Mouse (Mus musculus) myocyte (in vitro differentiated cells): ENCODE data around the gene Gm7534. TPM values are rescaled to one million over a fixed set of nuclear protein-coding genes. Genes with fewer than 3 reads are reported as not detected.

ENCODE experiments used
- H3K27me3 ChIP-seq: one replicate; pipeline ENCODE4 v1.6.1; 2011; ENCODE audit not compliant: control insufficient read depth, insufficient read depth, insufficient read length
- H3K36me3 ChIP-seq: one replicate; pipeline ENCODE4 v1.6.1; 2011; ENCODE audit not compliant: control insufficient read depth, insufficient read depth
- H3K4me2 ChIP-seq: one replicate; pipeline ENCODE4 v1.6.1; 2011; ENCODE audit warnings: low read depth, control low read depth
- H3K4me3 ChIP-seq: one replicate; pipeline ENCODE4 v1.5.1; 2011; ENCODE audit warnings: mild to moderate bottlenecking, control low read depth, moderate library complexity
- H3K79me2 ChIP-seq: one replicate; pipeline ENCODE4 v1.6.1; 2011; ENCODE audit not compliant: control insufficient read depth, insufficient read depth
- H3ac ChIP-seq: one replicate; pipeline ENCODE4 v1.6.1; 2011; ENCODE audit not compliant: control insufficient read depth, insufficient read length
- CEBPB ChIP-seq: IDR thresholded peaks from 2 replicates; pipeline ENCODE4 v1.6.1; 2011; ENCODE audit warnings: mild to moderate bottlenecking, moderate library complexity; ENCODE audit not compliant: poor library complexity, insufficient read depth, severe bottlenecking
- E2F4 ChIP-seq: IDR thresholded peaks from one replicate; pipeline ENCODE4 v1.6.1; 2011; ENCODE audit warnings: mild to moderate bottlenecking, control low read depth, moderate library complexity; ENCODE audit not compliant: insufficient read depth
- MAX ChIP-seq: IDR thresholded peaks from one replicate; pipeline ENCODE4 v1.6.1; 2011; ENCODE audit warnings: low read depth, mild to moderate bottlenecking, control low read depth
- MYOD1 ChIP-seq, 3 experiments: IDR thresholded peaks; one replicate each; pipeline ENCODE4 v1.6.1; 2011; ENCODE audit warnings: control low read depth in 2 of 3, low read depth in 2 of 3, mild to moderate bottlenecking in 2 of 3, moderate library complexity in 1 of 3; ENCODE audit not compliant: insufficient read length in 2 of 3, control insufficient read depth in 1 of 3
- MYOG ChIP-seq, 3 experiments: IDR thresholded peaks; one replicate each; pipeline ENCODE4 v1.6.1; 2011; ENCODE audit warnings: control low read depth in 2 of 3, low read depth in 2 of 3, mild to moderate bottlenecking in 2 of 3; ENCODE audit not compliant: insufficient read length in 2 of 3, control insufficient read depth in 1 of 3, insufficient read depth in 1 of 3
- POLR2A ChIP-seq: IDR thresholded peaks from one replicate; pipeline ENCODE4 v1.6.1; 2011; ENCODE audit warnings: low read depth, mild to moderate bottlenecking, control low read depth, moderate library complexity; ENCODE audit not compliant: insufficient read length
- POLR2AphosphoS2 ChIP-seq: IDR thresholded peaks from one replicate; pipeline ENCODE4 v1.6.1; 2011; ENCODE audit warnings: low read depth, control low read depth; ENCODE audit not compliant: insufficient read length
- REST ChIP-seq: IDR thresholded peaks from one replicate; pipeline ENCODE4 v1.6.1; 2011; ENCODE audit warnings: mild to moderate bottlenecking, control low read depth, moderate library complexity; ENCODE audit not compliant: insufficient read depth, insufficient read length
- SRF ChIP-seq: IDR thresholded peaks from one replicate; pipeline ENCODE4 v1.6.1; 2011; ENCODE audit warnings: low read depth; ENCODE audit not compliant: control insufficient read depth, insufficient read length
- TCF12 ChIP-seq: IDR thresholded peaks from one replicate; pipeline ENCODE4 v1.6.1; 2011; ENCODE audit warnings: mild to moderate bottlenecking, control low read depth; ENCODE audit not compliant: poor library complexity, insufficient read depth, severe bottlenecking
- TCF3 ChIP-seq: IDR thresholded peaks from one replicate; pipeline ENCODE4 v1.6.1; 2011; ENCODE audit warnings: low read depth, control low read depth; ENCODE audit not compliant: insufficient read length
- USF1 ChIP-seq: IDR thresholded peaks from one replicate; pipeline ENCODE4 v1.6.1; 2011; ENCODE audit warnings: low read depth, mild to moderate bottlenecking, control low read depth, moderate library complexity
- polyA plus RNA-seq: library from polyadenylated mRNA; unstranded; fragments of >200 nt; fragmentation: generic; extraction: Trizol; gene quantifications from one replicate; pipeline ENCODE4 v1.2.1, GENCODE M21; 2012; ENCODE audit warnings: missing spikeins

The Gm7534 gene
- polyA plus RNA-seq, 1 experiment = not detected

DNA sequence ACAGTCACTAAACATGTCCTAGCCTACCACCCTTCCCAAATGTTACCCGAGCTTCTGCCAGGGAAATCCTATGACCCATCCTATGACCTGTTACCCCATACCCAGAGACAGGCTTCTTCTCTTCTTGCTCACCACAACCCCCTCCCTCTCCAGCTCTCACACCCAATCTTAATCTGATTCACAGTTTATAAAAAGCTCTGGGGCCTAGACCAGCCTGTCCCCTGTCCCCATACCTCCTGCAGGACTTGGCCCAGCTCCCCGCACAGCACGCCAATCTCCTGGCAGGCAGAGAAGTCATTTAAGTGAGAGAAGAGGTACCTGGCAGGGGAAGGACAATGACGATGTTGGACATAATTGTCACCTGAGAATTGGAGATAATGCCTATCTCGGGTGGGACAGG, 32.1 kb upstream of the Gm7534 start:
- TF ChIP-seq SRF (no peak), TCF12 (no peak), POLR2AphosphoS2 (no peak), MAX (no peak), REST (no peak), USF1 (no peak), MYOG (IDR thresholded peaks at IDR 0.05; ENCODE audit: control insufficient read depth in 1 of 3, insufficient read depth in 1 of 3, insufficient read length in 2 of 3, low read depth in 2 of 3) (no peak), TCF3 (no peak), CEBPB (no peak), POLR2A (no peak), MYOD1 (IDR thresholded peaks at IDR 0.05; ENCODE audit: control insufficient read depth in 1 of 3, insufficient read length in 2 of 3, low read depth in 2 of 3) (no peak), E2F4 (no peak)
- peaks cover 22% of the 10 kb centered on the region for H3K27me3 ChIP-seq

GRCm38 (mm10) chr4:134230431-134230830, 27.6 kb upstream of the Gm7534 start:
- no peak overlapping the region for H3K4me2 ChIP-seq
- TF ChIP-seq MYOD1 (IDR thresholded peaks at IDR 0.05; ENCODE audit: control insufficient read depth in 1 of 3, insufficient read length in 2 of 3, low read depth in 2 of 3) (no peak), REST (no peak), USF1 (no peak), MYOG (IDR thresholded peaks at IDR 0.05; ENCODE audit: control insufficient read depth in 1 of 3, insufficient read depth in 1 of 3, insufficient read length in 2 of 3, low read depth in 2 of 3) (no peak), CEBPB (no peak)

More for the DNA sequence above, 32.1 kb upstream of the Gm7534 start:
- H3K79me2 ChIP-seq = no peaks in the 10 kb centered on the region
- no peaks in the 10 kb centered on the region for H3K36me3 ChIP-seq
- no peak overlapping the region for H3K4me2 ChIP-seq
- no peak overlapping the region for H3K4me3 ChIP-seq
- no peak overlapping the region for H3ac ChIP-seq

GRCm38 (mm10) chr4:134227194-134227593, 24.4 kb upstream of the Gm7534 start, which contains the start of gene Catsper4:
Gene Catsper4 (minus strand): TSS chr4:134227383.
- H3K36me3 ChIP-seq = no peaks in the 10 kb centered on the region
- peaks cover 41% of the 10 kb centered on the region for H3K27me3 ChIP-seq
- H3K4me2 ChIP-seq = no peak within 1 kb of the TSS
- no peak within 1 kb of the TSS for H3K4me3 ChIP-seq
- H3ac ChIP-seq = no peak within 1 kb of the TSS
- no peak for TF ChIP-seq POLR2AphosphoS2
- no peak for TF ChIP-seq MYOG (IDR thresholded peaks at IDR 0.05; ENCODE audit: control insufficient read depth in 1 of 3, insufficient read depth in 1 of 3, insufficient read length in 2 of 3, low read depth in 2 of 3)
- TF ChIP-seq SRF = no peak
- no peak for TF ChIP-seq CEBPB
- TF ChIP-seq TCF3 = no peak
- no peak for TF ChIP-seq USF1
- TF ChIP-seq MAX = no peak
- no peak for TF ChIP-seq MYOD1 (IDR thresholded peaks at IDR 0.05; ENCODE audit: control insufficient read depth in 1 of 3, insufficient read length in 2 of 3, low read depth in 2 of 3)
- TF ChIP-seq TCF12 = no peak
- no peak for TF ChIP-seq E2F4
- TF ChIP-seq POLR2A = no peak
- no peak for TF ChIP-seq REST
- no peaks in the 10 kb centered on the region for H3K79me2 ChIP-seq

More at GRCm38 (mm10) chr4:134230431-134230830, 27.6 kb upstream of the Gm7534 start:
- H3ac ChIP-seq = no peak overlapping the region
- H3K4me3 ChIP-seq = no peak overlapping the region
- no peaks in the 10 kb centered on the region for H3K79me2 ChIP-seq
- H3K27me3 ChIP-seq = peaks cover 46% of the 10 kb centered on the region
- no peaks in the 10 kb centered on the region for H3K36me3 ChIP-seq

DNA sequence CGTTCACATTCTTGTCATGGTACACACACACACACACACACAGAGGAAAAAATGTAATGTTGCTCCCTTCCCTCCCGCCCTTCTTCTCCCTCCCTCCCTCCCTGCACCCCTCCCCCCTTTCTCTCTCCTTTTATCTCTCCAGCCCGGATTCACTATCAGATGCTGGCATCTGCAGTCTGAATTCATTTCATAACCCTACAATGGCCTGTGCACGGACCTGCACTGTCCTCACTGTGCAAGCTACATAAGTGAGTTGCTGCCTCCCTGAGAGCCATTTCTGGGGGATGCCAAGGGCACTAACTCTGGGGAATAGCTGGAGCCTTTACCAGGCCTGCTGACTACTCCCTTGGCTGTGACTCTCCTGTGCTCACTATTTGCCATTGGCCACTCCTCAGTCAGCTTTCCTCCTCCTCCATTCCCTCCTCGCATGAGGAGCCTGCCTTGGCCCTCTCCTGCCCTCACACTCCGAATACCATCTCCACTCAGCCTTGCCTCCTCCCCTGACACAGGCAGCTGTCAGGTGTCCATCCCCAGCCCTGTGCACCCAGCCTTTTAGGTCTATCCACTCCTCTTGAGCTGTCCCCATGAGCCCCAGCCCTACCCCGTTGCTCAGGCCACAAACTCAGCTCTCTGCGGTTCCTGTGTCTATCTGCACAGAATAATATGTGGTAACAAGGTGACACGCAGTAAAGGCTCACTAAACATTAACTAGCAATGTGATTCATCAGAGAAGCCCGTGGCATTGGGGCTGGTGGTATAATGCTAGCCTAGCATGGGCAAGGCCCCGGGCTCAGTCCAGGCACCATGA, 20.2 kb upstream of the Gm7534 start:
- Histone ChIP-seq H3ac (no peak overlapping the region), H3K79me2 (no peaks in the 10 kb centered on the region), H3K4me2 (no peak overlapping the region), H3K27me3 (peaks cover 53% of the 10 kb centered on the region), H3K36me3 (no peaks in the 10 kb centered on the region), H3K4me3 (no peak overlapping the region)
- TF ChIP-seq CEBPB = no peak
- no peak for TF ChIP-seq MAX
- TF ChIP-seq POLR2AphosphoS2 = no peak
- no peak for TF ChIP-seq POLR2A
- no peak for TF ChIP-seq E2F4
- no peak for TF ChIP-seq TCF12
- no peak for TF ChIP-seq REST
- TF ChIP-seq SRF = no peak
- TF ChIP-seq MYOD1 (IDR thresholded peaks at IDR 0.05; ENCODE audit: control insufficient read depth in 1 of 3, insufficient read length in 2 of 3, low read depth in 2 of 3) = no peak
- no peak for TF ChIP-seq MYOG (IDR thresholded peaks at IDR 0.05; ENCODE audit: control insufficient read depth in 1 of 3, insufficient read depth in 1 of 3, insufficient read length in 2 of 3, low read depth in 2 of 3)
- no peak for TF ChIP-seq USF1
- no peak for TF ChIP-seq TCF3
